Mouse (Mus musculus) fat pad, adult 2 months (tissue): ENCODE data around the gene Fcho1.
"Not testable (repeated sequence)": the region's sequence is repeated elsewhere in the genome, so short reads cannot be mapped to it uniquely, and the experiment has no call there.

ENCODE experiments used
- DNase-seq: peaks from one replicate; pipeline ENCODE4 v3.0.0-alpha.2; 2011; ENCODE audit warnings: low read depth, low spot score; ENCODE audit errors: extremely low read depth

Fcho1 gene

DNA sequence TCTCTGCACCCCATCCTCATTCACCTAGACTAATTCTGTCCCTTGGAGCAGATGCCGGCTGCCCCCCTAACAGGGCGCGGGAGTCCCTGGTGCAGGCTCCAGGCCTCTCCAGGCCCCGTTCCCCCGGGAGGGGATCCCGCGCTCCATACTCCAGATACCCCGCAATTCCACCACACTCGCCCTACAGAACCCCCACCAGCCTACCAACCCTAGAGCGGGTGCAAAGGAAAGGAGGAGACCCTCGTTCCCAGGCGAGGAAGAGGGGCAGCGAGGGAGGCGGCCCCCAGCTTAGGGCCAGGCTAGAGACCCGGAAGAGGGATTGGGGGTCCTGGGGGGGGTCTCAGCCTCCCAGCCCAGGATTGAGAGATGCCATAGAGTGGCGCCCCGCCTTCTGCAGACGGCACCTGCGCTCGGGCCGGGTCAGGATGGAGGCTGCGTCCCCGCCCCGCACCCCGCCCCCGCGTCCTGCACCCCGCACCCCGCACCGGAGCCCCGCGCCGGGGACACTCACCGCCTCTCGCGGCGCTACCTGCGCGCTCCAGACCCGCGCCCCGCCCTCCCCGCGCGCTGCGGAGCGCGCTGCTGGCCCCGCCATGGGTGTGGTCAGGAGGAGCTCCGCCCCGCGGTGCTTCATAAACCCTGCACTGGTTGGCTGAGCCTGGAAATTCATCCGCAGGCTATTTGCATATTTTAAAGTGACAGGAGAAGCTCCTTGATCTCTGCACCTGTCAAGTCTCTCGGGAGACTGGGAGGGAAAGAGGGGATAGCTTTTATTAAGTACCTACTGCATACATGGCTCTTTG, at the start of gene Fcho1:
Fcho1 (minus strand) TSS at position 595 of the 803 bp plus-strand sequence.
- peak; percentile 51 for DNase-seq

DNA sequence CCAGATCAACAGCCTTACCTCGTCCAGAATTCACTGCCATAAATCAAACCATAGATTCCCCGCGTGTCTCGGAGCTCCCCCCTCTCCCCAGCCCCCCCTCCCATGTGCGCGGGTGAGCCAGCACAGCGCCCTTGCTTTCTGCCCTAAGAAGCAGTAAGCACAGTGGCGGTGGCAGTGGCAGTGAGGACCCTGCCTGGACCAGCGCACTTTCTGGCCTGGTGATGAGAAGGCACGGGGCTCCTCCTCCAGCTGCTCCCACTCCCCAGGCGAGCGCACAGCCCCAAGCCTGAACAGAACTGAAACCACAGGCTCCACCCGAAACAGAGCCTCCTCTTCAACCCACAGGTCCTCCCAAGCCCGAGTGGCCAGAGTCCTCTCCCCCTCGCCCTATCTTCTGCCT, 45.8 kb upstream of the Fcho1 start:
- DNase-seq = no peak

DNA sequence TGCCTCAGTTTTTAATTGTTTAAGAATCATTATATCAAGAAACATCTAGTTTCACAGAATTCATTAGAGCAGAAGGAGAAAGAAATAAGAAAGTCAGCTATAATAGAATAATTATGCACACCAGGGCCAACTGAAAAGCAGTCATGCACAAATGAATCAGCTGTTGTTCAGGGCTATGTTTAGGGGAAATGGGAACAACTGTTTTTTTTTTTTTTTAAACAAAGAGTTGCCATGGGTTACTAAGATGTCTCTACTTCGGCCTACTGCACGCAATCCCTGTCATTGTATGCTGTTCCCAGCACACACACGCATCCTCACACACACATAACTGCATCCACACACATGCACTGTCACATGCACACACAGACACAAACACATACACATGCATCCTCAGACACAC, 33.3 kb upstream of the Fcho1 start:
- no peak for DNase-seq

DNA sequence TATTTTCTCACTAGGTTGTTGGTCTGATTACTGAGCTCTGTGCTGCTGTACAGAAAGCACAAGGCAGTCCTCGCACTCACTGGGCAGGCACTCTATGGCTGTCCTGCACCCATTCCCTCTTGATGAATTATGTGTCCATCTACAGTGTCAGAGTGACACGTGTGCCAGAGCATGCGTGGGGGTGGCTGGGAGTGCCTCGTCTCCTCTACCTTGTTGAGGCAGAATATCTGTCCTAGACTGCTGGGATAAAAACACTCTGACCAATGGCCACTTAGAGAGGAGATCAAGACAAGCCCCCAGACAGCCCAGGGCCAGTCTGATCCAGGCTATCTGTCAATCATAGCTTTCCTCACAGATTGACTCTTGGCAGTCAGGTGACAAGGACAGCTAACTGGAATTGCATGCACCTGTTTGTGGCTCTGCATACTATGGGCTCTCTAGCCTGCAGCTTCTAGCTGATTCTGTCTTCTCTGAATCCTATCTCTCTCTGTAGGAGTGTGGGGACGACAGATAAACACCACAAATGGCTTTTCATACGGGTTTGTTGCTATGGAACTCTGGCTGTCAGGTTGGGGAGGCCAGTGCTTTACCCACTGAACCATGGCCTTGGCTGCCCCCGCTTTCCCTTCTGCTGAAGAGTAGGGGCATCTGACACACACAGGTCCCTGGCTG, 27.5 kb upstream of the Fcho1 start:
- DNase-seq = not testable (repeated sequence)

DNA sequence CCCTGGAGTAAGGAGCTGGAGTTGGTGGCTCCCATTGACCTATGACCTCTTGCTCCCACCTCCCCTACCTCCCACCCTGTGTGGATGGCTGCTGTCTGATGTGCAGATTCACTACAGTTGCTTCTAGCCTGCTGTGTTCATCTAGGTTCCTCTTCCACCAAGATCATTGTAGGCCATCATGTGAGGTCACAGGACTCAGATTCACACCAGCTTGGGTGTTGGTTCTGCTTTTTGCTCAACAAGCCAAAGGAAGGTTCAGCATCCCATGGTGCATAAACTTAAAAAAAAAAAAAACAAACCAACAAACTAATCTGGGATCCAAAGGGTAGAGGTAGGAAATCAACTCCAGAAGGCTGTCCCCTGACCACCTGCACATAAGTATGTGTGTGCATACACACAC, 26.7 kb upstream of the Fcho1 start:
- DNase-seq = not testable (repeated sequence)

DNA sequence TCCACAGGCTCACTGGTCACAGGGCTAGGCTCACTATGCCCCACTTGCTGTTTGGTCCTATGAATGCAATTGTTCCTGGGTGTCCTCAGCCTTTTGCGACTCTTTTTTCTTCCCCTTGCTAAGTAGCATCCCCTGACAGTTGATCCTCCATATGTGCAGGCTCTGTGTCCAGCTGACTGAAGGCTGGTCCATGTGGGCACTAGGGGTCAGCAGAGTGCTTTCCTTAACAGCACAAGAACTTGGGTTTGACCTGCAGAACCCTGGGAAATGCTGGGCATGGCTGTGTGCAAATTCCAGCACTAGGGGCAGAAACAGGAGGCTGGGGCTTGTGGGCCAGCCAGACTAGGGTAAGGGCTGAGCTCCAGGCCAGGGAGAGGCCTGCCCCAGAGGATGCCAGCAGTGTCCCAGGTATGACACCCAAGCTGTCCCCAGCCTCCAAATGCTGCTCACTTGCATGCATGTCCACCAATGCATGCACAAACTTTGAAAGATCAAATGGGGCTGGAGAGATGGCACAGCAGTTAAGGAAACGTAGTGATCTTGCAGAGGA, 25.9 kb upstream of the Fcho1 start:
- not testable (repeated sequence) for DNase-seq

DNA sequence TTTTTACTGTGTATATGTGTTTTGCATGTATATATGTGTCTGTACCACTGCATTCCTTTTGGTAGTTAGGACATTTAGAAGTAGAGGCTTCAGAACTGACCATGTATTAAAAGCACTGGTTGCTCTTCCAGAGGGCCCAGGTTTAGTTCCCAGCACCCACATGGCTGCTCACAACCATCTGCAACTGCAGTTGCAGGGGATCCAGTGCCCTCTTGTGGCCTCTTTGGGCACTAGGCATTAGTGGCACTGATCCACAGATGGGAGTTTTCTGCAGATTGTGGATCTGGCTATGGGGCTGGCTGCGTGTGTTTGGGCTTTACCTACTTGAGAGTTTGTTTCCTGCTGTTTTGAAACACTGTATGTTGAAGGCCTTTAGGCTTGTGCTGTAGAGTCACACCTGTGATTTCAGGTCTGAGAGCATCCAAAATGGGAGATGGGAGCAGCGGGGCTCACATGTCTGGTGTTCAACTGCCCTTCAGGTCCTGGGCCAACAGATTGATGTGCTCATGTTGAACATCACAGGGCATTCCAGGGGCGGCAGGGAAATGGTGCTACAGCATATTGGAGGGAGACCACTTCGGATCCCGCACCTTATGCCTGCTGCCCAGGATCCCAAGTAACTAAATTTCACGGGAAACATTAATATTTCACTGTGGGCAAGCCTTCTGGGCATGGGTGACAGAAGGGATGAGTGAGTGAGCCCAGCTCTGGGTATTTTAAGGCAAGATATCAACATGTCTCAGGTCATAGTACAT, 24.0 kb upstream of the Fcho1 start:
- DNase-seq = not testable (repeated sequence)

DNA sequence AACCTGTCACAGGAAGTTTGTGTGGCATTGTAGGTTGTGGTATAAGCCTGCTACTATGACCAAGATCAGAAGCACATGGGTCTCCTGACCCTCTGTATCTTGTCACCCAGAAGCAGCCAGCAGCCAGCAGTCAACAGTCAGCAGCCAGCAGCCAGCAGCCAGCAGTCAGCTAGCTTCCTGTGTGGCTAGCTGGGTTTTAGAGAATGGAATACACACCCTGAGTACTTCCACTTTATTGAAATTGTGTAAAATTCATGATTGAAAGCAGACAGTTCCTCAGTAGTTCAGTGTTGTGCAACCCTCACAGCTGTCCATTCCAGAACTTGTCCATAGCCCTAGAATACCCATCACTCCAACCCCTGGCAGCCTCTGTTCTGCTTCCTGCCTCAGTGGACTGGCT, 21.6 kb upstream of the Fcho1 start:
- not testable (repeated sequence) for DNase-seq

DNA sequence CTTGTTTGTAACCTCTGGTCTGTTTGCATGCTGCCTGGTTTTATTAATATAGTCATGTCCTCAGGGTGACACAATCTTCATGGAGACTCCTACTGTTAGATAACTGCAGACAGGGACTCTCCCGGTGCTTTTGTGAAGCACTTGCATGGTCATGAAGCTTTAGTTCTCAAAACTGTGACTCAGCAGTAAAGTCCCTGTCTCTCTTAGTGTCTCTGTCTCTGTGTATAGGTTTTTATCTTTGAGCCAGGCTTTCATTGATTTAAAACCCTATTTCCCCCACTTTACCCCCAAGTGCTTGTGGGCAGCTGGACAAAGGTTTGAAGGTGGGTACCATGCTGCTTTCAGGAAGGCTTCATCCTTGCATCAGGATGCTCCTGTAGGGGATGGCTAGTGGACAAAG, 19.8 kb upstream of the Fcho1 start:
- no peak for DNase-seq

DNA sequence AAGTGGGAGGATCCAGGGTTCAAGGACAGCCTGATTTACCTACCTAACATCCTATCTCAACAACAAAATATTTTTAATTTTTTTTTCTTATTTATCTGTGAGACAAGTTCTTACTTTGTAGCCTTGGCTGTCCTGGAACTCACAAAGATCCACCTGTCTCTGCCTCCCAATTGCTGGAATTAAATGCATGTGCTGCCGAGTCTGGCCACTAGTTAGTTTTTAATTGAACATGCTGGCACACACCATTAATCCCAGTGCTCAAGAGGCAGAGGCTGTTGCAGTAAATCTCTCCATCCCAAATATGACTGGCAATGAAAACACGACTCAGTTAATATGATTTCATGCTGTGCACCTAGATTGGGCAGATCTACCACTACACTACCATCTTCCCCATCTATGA, 17.3 kb upstream of the Fcho1 start:
- no peak for DNase-seq

DNA sequence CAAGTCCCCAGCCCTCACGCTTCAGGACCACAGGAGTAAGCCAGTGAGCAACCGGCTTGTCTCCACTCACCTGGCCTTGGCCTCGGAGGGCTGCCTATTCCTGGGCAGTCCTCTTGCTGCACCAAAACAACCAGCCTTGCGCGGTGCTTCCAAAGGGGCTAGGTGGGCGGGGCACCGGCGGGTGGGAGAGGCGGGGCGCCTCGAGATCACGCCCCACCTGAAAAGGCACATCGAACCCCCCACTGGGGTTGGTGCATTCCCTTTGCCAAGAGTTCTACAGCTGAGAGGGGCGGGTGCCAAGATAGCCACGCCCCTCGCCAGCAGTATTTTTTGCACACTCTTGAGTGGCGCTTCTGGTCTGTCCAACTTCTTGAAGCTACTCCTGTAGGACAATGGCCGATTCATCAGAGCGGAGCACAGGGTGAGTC, 16.2 kb upstream of the Fcho1 start:
- no peak for DNase-seq

DNA sequence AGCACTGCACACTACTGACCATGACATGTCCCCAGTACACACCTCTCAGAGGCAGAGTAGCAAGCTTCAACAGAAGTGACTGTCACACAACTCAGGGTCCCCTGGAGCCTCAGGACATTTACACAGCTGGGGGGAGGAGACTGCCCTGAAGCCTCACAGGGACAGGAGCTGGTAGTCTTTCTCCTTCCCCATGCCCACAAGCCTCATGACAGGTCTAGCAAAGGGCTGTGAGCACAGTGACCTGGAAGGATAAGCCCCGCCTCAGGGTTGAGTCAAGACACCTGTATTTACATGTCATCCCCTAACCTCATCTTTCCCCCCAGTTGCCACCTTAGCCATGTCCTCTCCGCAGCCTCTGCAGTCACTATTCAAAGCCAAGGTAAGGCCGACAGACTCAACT, 15.7 kb upstream of the Fcho1 start:
- no peak for DNase-seq

DNA sequence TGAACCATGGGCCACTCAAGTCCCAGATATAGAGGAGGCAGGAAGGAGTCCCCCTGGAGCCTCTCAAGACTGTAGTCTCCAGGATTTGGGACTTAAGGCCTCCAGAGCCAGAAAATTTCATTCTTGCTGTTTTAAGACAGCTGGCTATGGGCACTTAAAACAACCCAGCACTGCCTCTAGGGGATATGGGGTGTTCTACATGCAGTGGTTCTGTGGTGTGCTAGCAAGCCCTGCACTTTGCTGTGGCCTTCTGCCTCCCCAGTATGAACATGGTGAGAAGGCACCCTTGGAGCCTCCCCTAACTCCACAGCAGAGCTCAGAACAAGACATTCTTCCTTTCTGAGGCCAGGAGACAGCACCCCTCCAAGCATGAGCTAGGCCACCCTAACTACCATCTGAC, 12.8 kb upstream of the Fcho1 start:
- DNase-seq = not testable (repeated sequence)

DNA sequence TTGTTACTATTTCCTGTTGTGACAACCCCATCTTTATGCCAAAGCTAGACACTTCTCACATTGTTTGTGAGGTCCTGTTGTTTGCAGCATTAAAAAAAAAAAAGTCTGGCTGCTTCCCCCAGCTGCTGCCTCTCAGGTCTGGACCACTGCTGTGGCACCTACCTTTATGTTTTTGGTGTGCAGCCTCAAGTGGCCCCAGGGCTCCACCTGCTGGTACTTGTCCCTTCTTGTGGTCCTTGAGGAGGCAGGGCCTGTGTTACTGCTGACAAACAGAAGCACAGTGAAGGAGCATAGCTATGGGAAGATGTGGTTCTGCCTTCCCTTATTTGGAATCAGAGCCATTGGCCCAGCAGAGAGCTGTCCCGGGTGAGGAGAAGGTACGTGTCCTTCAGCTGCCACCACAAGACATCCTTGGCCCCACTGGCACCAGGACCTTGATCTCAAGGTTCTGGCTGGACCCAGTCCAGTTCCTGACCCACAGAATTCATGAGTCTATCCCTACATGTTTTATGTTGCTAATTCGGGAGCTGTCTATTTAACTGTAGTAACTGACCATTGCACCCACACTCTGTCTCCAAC, 6.2 kb upstream of the Fcho1 start:
- DNase-seq = no peak

DNA sequence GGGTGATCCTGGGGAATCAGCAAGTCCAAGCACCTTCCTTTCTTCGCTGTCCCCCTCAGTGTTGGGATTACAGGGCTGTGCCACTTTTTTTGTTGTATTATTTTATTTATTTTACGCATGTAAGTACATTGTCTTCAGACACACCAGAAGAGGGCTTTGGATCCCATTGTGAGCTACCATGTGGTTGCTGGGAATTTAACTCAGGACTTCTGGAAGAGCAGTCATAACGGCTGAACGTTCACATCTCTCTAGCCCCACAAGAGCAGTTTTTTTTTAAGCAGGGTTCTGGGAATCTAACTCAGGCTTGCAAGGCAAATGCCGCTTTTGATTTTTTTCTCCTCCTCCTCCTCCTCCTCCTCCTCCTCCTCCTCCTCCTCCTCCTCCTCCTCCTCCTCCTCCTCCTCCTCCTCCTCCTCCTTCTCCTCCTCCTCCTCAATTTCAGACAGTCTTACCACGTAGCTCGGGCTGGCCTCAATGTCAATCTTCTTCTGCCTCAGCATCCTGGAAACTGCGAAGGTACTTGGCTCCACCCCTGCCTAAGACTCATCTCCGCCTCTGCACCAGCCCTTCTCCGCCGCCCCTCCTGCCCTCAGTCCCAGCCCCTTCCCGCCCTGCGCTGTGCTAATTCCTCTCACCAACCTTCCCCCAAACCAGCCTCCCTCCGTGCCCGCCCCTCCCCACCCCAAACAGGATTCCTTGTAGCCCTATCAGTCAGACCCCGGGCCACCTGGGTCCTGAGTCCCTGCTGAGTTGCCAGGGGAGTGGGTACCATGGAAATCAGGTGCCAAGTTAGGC, 3.5 kb upstream of the Fcho1 start:
- no peak for DNase-seq

DNA sequence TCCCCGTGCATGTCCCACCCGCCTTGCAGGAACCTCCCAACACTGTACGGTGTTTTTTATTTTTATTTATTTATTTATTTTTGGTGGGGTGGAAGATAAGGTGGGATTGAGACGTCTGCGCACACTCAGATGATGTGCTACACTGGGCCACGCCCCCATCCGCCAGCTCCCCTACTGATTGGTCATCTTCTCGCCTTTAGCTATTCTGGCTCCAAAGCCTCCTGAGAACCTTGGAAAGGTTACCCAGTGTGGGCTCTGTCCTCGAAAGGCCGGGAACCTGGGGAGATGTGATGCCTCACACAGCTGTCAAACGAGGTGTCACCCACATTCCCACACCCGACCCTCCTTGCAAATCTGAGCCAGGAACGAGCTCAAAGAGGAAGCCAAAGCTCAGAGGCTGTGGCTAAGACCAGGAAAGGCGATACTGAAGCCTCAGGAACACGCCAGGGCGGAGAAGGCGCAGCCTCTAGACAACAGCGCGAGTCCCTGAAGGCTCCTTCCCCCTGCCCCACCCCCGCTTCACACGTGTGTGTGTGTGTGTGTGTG, 2.8 kb upstream of the Fcho1 start:
- DNase-seq = no peak

DNA sequence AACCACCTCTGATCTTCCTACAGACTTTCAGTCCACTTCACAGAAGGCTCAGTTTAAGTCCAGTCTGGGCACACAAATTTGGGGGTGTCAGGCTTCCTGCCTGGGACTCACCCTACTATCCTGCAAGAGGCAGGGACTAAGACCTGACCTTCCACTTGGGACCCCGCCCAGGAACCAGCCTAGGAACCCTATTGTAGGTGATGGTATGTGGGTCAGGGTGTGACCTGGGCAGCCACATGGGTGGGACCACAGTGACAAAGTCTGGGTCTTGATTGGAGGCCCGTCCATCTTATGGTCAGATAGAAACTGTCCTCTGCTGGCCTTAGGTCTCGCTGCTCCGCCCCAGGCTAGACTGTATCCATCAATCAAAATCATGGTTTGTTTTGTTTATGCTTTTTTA, 1.1 kb downstream of the Fcho1 start:
- DNase-seq = no peak

DNA sequence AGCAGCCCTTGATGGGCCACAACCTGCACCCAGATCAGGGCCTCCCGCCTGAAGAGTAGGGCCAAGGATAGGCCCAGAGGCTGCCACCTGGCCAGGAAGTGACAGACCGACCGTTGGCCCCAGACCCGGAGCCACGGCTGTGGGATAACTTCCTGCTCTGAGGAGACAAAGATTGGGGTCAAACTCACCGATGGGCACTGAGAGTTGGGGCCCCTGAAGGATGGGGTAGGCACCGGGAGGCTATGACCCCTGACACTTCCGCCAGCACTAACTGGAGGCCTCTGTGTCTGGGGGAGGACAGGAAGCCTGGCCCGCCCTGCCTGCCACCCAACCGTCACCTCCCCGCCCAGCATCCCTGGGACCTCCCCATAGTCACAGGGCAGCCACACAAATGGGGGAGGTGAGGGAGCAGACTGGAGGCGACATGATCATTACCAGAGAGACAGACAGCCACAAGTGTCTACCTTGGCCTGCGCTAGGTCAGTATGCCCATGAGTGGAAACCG, 2.4 kb downstream of the Fcho1 start:
- DNase-seq = no peak

DNA sequence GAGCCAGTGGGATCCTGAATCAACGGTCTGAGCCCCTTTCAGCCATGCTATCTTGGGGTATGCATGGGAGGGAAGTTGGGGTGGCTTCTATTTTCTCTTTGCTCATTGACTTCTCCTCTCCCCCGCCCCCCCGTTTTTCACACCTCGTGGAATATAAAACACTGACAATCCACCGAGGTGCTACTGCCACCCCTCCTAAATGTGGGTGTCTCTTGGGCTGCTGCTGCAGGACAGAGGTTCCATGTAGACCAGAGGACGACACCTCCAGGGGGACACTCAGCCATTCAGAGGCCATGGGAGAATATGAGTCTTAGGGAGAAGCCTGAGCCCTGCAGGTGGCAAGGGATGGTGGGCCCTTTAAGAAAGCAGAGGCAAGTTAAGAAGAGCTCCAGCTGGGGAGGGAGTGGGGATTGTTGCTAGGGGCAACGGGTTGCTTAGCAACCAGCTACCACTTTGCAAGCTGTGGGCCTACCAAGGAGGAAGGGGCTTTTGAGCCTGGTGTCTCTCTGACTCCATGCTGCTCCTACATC, 5.5 kb downstream of the Fcho1 start:
- DNase-seq = no peak

DNA sequence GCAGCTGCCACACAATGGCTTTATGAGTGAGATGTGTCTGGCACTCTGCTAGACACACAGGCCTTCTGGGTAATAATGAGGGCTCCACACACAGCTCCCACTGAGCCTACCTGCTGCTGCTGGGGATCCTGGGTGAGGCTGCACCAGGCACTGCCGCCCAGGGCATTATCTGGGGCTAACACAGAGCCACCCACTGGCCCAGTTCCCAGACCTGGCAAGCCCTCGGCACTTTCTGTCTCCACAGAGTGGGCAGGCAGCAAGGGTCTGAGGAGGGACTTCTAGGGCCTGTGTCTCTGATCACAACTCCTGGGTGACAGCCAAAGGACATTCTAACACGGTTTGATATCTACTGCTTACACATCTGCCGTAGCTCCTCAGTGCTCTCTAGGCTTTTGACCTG, 6.3 kb downstream of the Fcho1 start:
- no peak for DNase-seq
